Mouse (Mus musculus) monocyte, adult 2 months (primary cell): ENCODE data around the gene Hoxd10.

ENCODE experiments used
- DNase-seq, 2 experiments: peaks; one replicate each; pipeline ENCODE4 v3.0.0; 2022; ENCODE audit warnings: low spot score in 2 of 2, low read depth in 1 of 2

Hoxd10 gene

GRCm38 (mm10) chr2:74728303-74728680 is 36.6 kb downstream of the Hoxd10 start:
- no peak for DNase-seq

- DNase-seq: no peak
Measured at GRCm38 (mm10) chr2:74730331-74730730, 38.6 kb downstream of the Hoxd10 start.

- no peak for DNase-seq
Measured at GRCm38 (mm10) chr2:74731055-74731454, 39.3 kb downstream of the Hoxd10 start.

- DNase-seq: no peak
Measured at GRCm38 (mm10) chr2:74731799-74732512, 40.2 kb downstream of the Hoxd10 start.

GRCm38 (mm10) chr2:74732513-74733316 is 41.0 kb downstream of the Hoxd10 start:
- DNase-seq: no peak

GRCm38 (mm10) chr2:74733317-74733661 is 41.6 kb downstream of the Hoxd10 start:
- no peak for DNase-seq

- no peak for DNase-seq
Measured at GRCm38 (mm10) chr2:74733765-74734164, 42.0 kb downstream of the Hoxd10 start.

GRCm38 (mm10) chr2:74734451-74734850 is 42.7 kb downstream of the Hoxd10 start:
- DNase-seq: no peak

GRCm38 (mm10) chr2:74734996-74735811 is 43.5 kb downstream of the Hoxd10 start:
- no peak for DNase-seq

- no peak for DNase-seq
Measured at GRCm38 (mm10) chr2:74735851-74736687, 44.3 kb downstream of the Hoxd10 start.

GRCm38 (mm10) chr2:74736688-74737577 is 45.2 kb downstream of the Hoxd10 start:
- DNase-seq: no peak

- DNase-seq: no peak
Measured at GRCm38 (mm10) chr2:74737578-74738070, 45.9 kb downstream of the Hoxd10 start.

- DNase-seq: no peak
Measured at GRCm38 (mm10) chr2:74738623-74739475, 47.1 kb downstream of the Hoxd10 start.

GRCm38 (mm10) chr2:74739476-74739800 is 47.7 kb downstream of the Hoxd10 start:
- no peak for DNase-seq

GRCm38 (mm10) chr2:74739869-74740268 is 48.1 kb downstream of the Hoxd10 start:
- DNase-seq: no peak

- DNase-seq: no peak
Measured at GRCm38 (mm10) chr2:74740311-74741091, 48.8 kb downstream of the Hoxd10 start.

- DNase-seq: no peak
Measured at GRCm38 (mm10) chr2:74741252-74741978, 49.7 kb downstream of the Hoxd10 start.

- DNase-seq: no peak
Measured at GRCm38 (mm10) chr2:74741979-74742277, 50.2 kb downstream of the Hoxd10 start.
